Mouse (Mus musculus) embryonic fibroblast, embryonic 13.5 days (primary cell): ENCODE measurements at regions not wholly inside any gene's neighbourhood (a gene's known extent, or its start where the extent isn't known, plus 50 kb on each side); places are given as distances from the start of the nearest gene placed in this dataset.

Experiments
- H3K27ac ChIP-seq: 2 replicates; pipeline ENCODE4 v1.5.1; 2012; ENCODE audit warnings: low read length, control low read depth, inconsistent platforms; ENCODE audit not compliant: insufficient read depth
- H3K4me1 ChIP-seq: 2 replicates; pipeline ENCODE4 v1.6.1; 2011; ENCODE audit warnings: low read length; ENCODE audit not compliant: control insufficient read depth, insufficient read depth
- H3K4me3 ChIP-seq: 2 replicates; pipeline ENCODE4 v1.5.1; 2011; ENCODE audit warnings: mild to moderate bottlenecking, control low read depth, low read length; ENCODE audit not compliant: insufficient read depth
- CTCF ChIP-seq: IDR thresholded peaks from 2 replicates; pipeline ENCODE4 v1.5.1; 2011; ENCODE audit warnings: mild to moderate bottlenecking, control low read depth, low read length, moderate library complexity, borderline replicate concordance; ENCODE audit not compliant: insufficient read depth
- POLR2A ChIP-seq: IDR thresholded peaks from 2 replicates; pipeline ENCODE4 v1.6.1; 2011; ENCODE audit warnings: low read depth, mild to moderate bottlenecking, control low read depth, low read length, moderate library complexity

- Histone ChIP-seq H3K27ac (no peak overlapping the region), H3K4me3 (no peak overlapping the region), H3K4me1 (no peaks in the 10 kb centered on the region)
- no peak for TF ChIP-seq CTCF
- TF ChIP-seq POLR2A = no peak
Measured at GRCm38 (mm10) chr8:57405277-57405817, 50.4 kb upstream of the Scrg1 start.
